Mouse (Mus musculus): ENCODE measurements around the gene Ctdnep1. TPM values are rescaled to one million over a fixed set of nuclear protein-coding genes. Genes with fewer than 3 reads are reported as not detected.

The Ctdnep1 gene
- polyA plus RNA-seq, 1 experiment from 2014 or later: 23.9 TPM

GRCm38 (mm10) chr11:69984431-69984830 lies 3.5 kb downstream of the Ctdnep1 start:
- Histone ChIP-seq H3K36me3 (ENCODE audit: control insufficient read depth, insufficient read depth) (peaks cover 43% of the 10 kb centered on the region), H3K9ac (ENCODE audit: low read length) (no peak overlapping the region), H3K27ac (ENCODE audit: low read length) (no peak overlapping the region), H3K9me3 (replicated peaks; ENCODE audit: control insufficient read depth, low read length) (no peaks in the 10 kb centered on the region), H3K4me3 (ENCODE audit: low read length) (no peak overlapping the region), H3K4me1 (ENCODE audit: control insufficient read depth, insufficient read depth, low read length) (peaks cover 25% of the 10 kb centered on the region), H3K27me3 (ENCODE audit: control insufficient read depth, insufficient read depth, low read length) (no peaks in the 10 kb centered on the region), H3K4me2 (ENCODE audit: low read depth, low read length) (no peak overlapping the region)
- no peak for ATAC-seq (replicated peaks; ENCODE audit: extremely low read depth, insufficient read depth, low FRiP score)
- WGBS: 89% methylated on average over 8 of the region's 8 CpGs

GRCm38 (mm10) chr11:69989949-69990348 lies 9.0 kb downstream of the Ctdnep1 start:
- WGBS: 83% methylated on average over 8 of the region's 8 CpGs
- no peak for ATAC-seq (replicated peaks; ENCODE audit: extremely low read depth, insufficient read depth, low FRiP score)
- no peak overlapping the region for H3K4me3 ChIP-seq (ENCODE audit: low read length)

GRCm38 (mm10) chr11:69990850-69991691 lies 10.1 kb downstream of the Ctdnep1 start, which contains the start of gene Gabarap:
TSS of gene Gabarap (plus strand) at chr11:69991143.
- peaks cover 47% of the 10 kb centered on the region for H3K36me3 ChIP-seq (ENCODE audit: control insufficient read depth, insufficient read depth)
- peak; percentile 70 for ATAC-seq (replicated peaks; ENCODE audit: extremely low read depth, insufficient read depth, low FRiP score)
- no peaks in the 10 kb centered on the region for H3K9me3 ChIP-seq (replicated peaks; ENCODE audit: control insufficient read depth, low read length)
- WGBS: under 1% methylated on average over 40 of the region's 40 CpGs
- H3K27ac ChIP-seq (ENCODE audit: low read length): peak within 1 kb of the TSS; percentile 99
- H3K27me3 ChIP-seq (ENCODE audit: control insufficient read depth, insufficient read depth, low read length): no peaks in the 10 kb centered on the region
- H3K9ac ChIP-seq (ENCODE audit: low read length): peak within 1 kb of the TSS; percentile 96
- peaks cover 19% of the 10 kb centered on the region for H3K4me1 ChIP-seq (ENCODE audit: control insufficient read depth, insufficient read depth, low read length)
- H3K4me3 ChIP-seq (ENCODE audit: low read length): peak within 1 kb of the TSS; percentile 96
- H3K4me2 ChIP-seq (ENCODE audit: low read depth, low read length): peak within 1 kb of the TSS; percentile 93

More at GRCm38 (mm10) chr11:69989949-69990348, 9.0 kb downstream of the Ctdnep1 start:
- no peaks in the 10 kb centered on the region for H3K27me3 ChIP-seq (ENCODE audit: control insufficient read depth, insufficient read depth, low read length)
- H3K9ac ChIP-seq (ENCODE audit: low read length): no peak overlapping the region
- peak overlapping the region; percentile 99 for H3K27ac ChIP-seq (ENCODE audit: low read length)
- H3K9me3 ChIP-seq (replicated peaks; ENCODE audit: control insufficient read depth, low read length): no peaks in the 10 kb centered on the region
- peaks cover 17% of the 10 kb centered on the region for H3K4me1 ChIP-seq (ENCODE audit: control insufficient read depth, insufficient read depth, low read length)
- peaks cover 53% of the 10 kb centered on the region for H3K36me3 ChIP-seq (ENCODE audit: control insufficient read depth, insufficient read depth)
- no peak overlapping the region for H3K4me2 ChIP-seq (ENCODE audit: low read depth, low read length)

- 0% methylated on average over 15 of the region's 15 CpGs for WGBS
- peak; percentile 6; the same call in 1 of the 2 replicates for ATAC-seq (replicated peaks; ENCODE audit: extremely low read depth, insufficient read depth, low FRiP score)
- Histone ChIP-seq H3K9me3 (replicated peaks; ENCODE audit: control insufficient read depth, low read length) (no peaks in the 10 kb centered on the region), H3K9ac (ENCODE audit: low read length) (peak overlapping the region; percentile 96), H3K36me3 (ENCODE audit: control insufficient read depth, insufficient read depth) (peaks cover 43% of the 10 kb centered on the region), H3K4me2 (ENCODE audit: low read depth, low read length) (peak overlapping the region; percentile 93), H3K4me3 (ENCODE audit: low read length) (peak overlapping the region; percentile 96), H3K4me1 (ENCODE audit: control insufficient read depth, insufficient read depth, low read length) (peaks cover 19% of the 10 kb centered on the region), H3K27ac (ENCODE audit: low read length) (peak overlapping the region; percentile 99), H3K27me3 (ENCODE audit: control insufficient read depth, insufficient read depth, low read length) (no peaks in the 10 kb centered on the region)
These were observed 10.8 kb downstream of the Ctdnep1 start for GRCm38 (mm10) chr11:69991711-69992110.

GRCm38 (mm10) chr11:69992396-69992795 lies 11.4 kb downstream of the Ctdnep1 start:
- H3K4me3 ChIP-seq (ENCODE audit: low read length): peak overlapping the region; percentile 96
- ATAC-seq (replicated peaks; ENCODE audit: extremely low read depth, insufficient read depth, low FRiP score): no peak
- no peaks in the 10 kb centered on the region for H3K9me3 ChIP-seq (replicated peaks; ENCODE audit: control insufficient read depth, low read length)
- H3K36me3 ChIP-seq (ENCODE audit: control insufficient read depth, insufficient read depth): peaks cover 37% of the 10 kb centered on the region
- 71% methylated on average over 10 of the region's 10 CpGs for WGBS
- no peak overlapping the region for H3K27ac ChIP-seq (ENCODE audit: low read length)
- H3K4me2 ChIP-seq (ENCODE audit: low read depth, low read length): peak overlapping the region; percentile 93
- peaks cover 20% of the 10 kb centered on the region for H3K4me1 ChIP-seq (ENCODE audit: control insufficient read depth, insufficient read depth, low read length)
- H3K9ac ChIP-seq (ENCODE audit: low read length): peak overlapping the region; percentile 96
- H3K27me3 ChIP-seq (ENCODE audit: control insufficient read depth, insufficient read depth, low read length): no peaks in the 10 kb centered on the region

GRCm38 (mm10) chr11:69992932-69993331 lies 12.0 kb downstream of the Ctdnep1 start:
- H3K9ac ChIP-seq (ENCODE audit: low read length): peak overlapping the region; percentile 96; the same call in 1 of the 2 replicates
- H3K4me3 ChIP-seq (ENCODE audit: low read length): no peak overlapping the region; the same call in 1 of the 2 replicates
- peaks cover 34% of the 10 kb centered on the region for H3K36me3 ChIP-seq (ENCODE audit: control insufficient read depth, insufficient read depth)
- H3K27me3 ChIP-seq (ENCODE audit: control insufficient read depth, insufficient read depth, low read length): no peaks in the 10 kb centered on the region
- ATAC-seq (replicated peaks; ENCODE audit: extremely low read depth, insufficient read depth, low FRiP score): no peak
- 79% methylated on average over 3 of the region's 3 CpGs for WGBS
- no peak overlapping the region for H3K27ac ChIP-seq (ENCODE audit: low read length)
- peaks cover 25% of the 10 kb centered on the region for H3K4me1 ChIP-seq (ENCODE audit: control insufficient read depth, insufficient read depth, low read length)
- H3K4me2 ChIP-seq (ENCODE audit: low read depth, low read length): peak overlapping the region; percentile 93
- no peaks in the 10 kb centered on the region for H3K9me3 ChIP-seq (replicated peaks; ENCODE audit: control insufficient read depth, low read length)

- peaks cover 22% of the 10 kb centered on the region for H3K4me1 ChIP-seq (ENCODE audit: control insufficient read depth, insufficient read depth, low read length)
- WGBS: 86% methylated on average over 11 of the region's 11 CpGs
- no peak overlapping the region for H3K9ac ChIP-seq (ENCODE audit: low read length)
- no peaks in the 10 kb centered on the region for H3K27me3 ChIP-seq (ENCODE audit: control insufficient read depth, insufficient read depth, low read length)
- ATAC-seq (replicated peaks; ENCODE audit: extremely low read depth, insufficient read depth, low FRiP score): no peak
- H3K27ac ChIP-seq (ENCODE audit: low read length): no peak overlapping the region
- peaks cover 37% of the 10 kb centered on the region for H3K36me3 ChIP-seq (ENCODE audit: control insufficient read depth, insufficient read depth)
- H3K4me2 ChIP-seq (ENCODE audit: low read depth, low read length): peak overlapping the region; percentile 58; the same call in 1 of the 2 replicates
- H3K4me3 ChIP-seq (ENCODE audit: low read length): no peak overlapping the region
- H3K9me3 ChIP-seq (replicated peaks; ENCODE audit: control insufficient read depth, low read length): no peaks in the 10 kb centered on the region
These were observed 13.6 kb downstream of the Ctdnep1 start for GRCm38 (mm10) chr11:69994401-69995090.

GRCm38 (mm10) chr11:69995391-69995960 lies 14.5 kb downstream of the Ctdnep1 start, which contains the start of gene Phf23:
TSS of gene Phf23 (plus strand) at chr11:69995777.
- Histone ChIP-seq H3K27ac (ENCODE audit: low read length) (peak within 1 kb of the TSS; percentile 99), H3K4me2 (ENCODE audit: low read depth, low read length) (peak within 1 kb of the TSS; percentile 65), H3K4me3 (ENCODE audit: low read length) (peak within 1 kb of the TSS; percentile 93), H3K27me3 (ENCODE audit: control insufficient read depth, insufficient read depth, low read length) (no peaks in the 10 kb centered on the region), H3K4me1 (ENCODE audit: control insufficient read depth, insufficient read depth, low read length) (peaks cover 20% of the 10 kb centered on the region), H3K9ac (ENCODE audit: low read length) (peak within 1 kb of the TSS; percentile 90), H3K9me3 (replicated peaks; ENCODE audit: control insufficient read depth, low read length) (no peaks in the 10 kb centered on the region), H3K36me3 (ENCODE audit: control insufficient read depth, insufficient read depth) (peaks cover 35% of the 10 kb centered on the region)
- under 1% methylated on average over 36 of the region's 36 CpGs for WGBS
- peak; percentile 74 for ATAC-seq (replicated peaks; ENCODE audit: extremely low read depth, insufficient read depth, low FRiP score)
